Mouse (Mus musculus): ENCODE measurements around the gene Sorbs1. TPM values are rescaled to one million over a fixed set of nuclear protein-coding genes. Genes with fewer than 3 reads are reported as not detected.

The Sorbs1 gene
- polyA plus RNA-seq, 1 experiment: 38.8 TPM

- Histone ChIP-seq H3K79me2 (ENCODE audit: control insufficient read depth, insufficient read depth) (peaks cover 25% of the 10 kb centered on the region), H3K36me3 (ENCODE audit: control insufficient read depth, insufficient read depth) (no peaks in the 10 kb centered on the region), H3K4me2 (ENCODE audit: low read depth) (no peak overlapping the region), H3K4me3 (no peak overlapping the region), H3K27me3 (ENCODE audit: control insufficient read depth, insufficient read depth, insufficient read length) (no peaks in the 10 kb centered on the region), H3ac (ENCODE audit: control insufficient read depth, insufficient read length) (no peak overlapping the region)
- TF ChIP-seq USF1 (IDR thresholded peaks at IDR 0.05; ENCODE audit: low read depth): no peak
These were observed 54.2 kb downstream of the Sorbs1 start for GRCm38 (mm10) chr19:40459338-40459737.

- TF ChIP-seq POLR2A (IDR thresholded peaks at IDR 0.05; ENCODE audit: insufficient read length, low read depth) (no peak), MYOG (IDR thresholded peaks at IDR 0.05; ENCODE audit: control insufficient read depth in 1 of 3, insufficient read depth in 1 of 3, insufficient read length in 2 of 3, low read depth in 2 of 3) (no peak), REST (IDR thresholded peaks at IDR 0.05; ENCODE audit: insufficient read depth, insufficient read length) (no peak), TCF12 (IDR thresholded peaks at IDR 0.05; ENCODE audit: insufficient read depth, poor library complexity, severe bottlenecking) (no peak), POLR2AphosphoS2 (IDR thresholded peaks at IDR 0.05; ENCODE audit: insufficient read length, low read depth) (no peak), CEBPB (IDR thresholded peaks at IDR 0.05; ENCODE audit: insufficient read depth, poor library complexity, severe bottlenecking) (no peak), MYOD1 (IDR thresholded peaks at IDR 0.05; ENCODE audit: control insufficient read depth in 1 of 3, insufficient read length in 2 of 3, low read depth in 2 of 3) (no peak), USF1 (IDR thresholded peaks at IDR 0.05; ENCODE audit: low read depth) (no peak), MAX (IDR thresholded peaks at IDR 0.05; ENCODE audit: low read depth) (no peak), E2F4 (IDR thresholded peaks at IDR 0.05; ENCODE audit: insufficient read depth) (no peak), SRF (IDR thresholded peaks at IDR 0.05; ENCODE audit: control insufficient read depth, insufficient read length, low read depth) (no peak), TCF3 (IDR thresholded peaks at IDR 0.05; ENCODE audit: insufficient read length, low read depth) (no peak)
- Histone ChIP-seq H3ac (ENCODE audit: control insufficient read depth, insufficient read length) (no peak overlapping the region), H3K27me3 (ENCODE audit: control insufficient read depth, insufficient read depth, insufficient read length) (no peaks in the 10 kb centered on the region)
These were observed 54.8 kb downstream of the Sorbs1 start for GRCm38 (mm10) chr19:40458806-40459205.

GRCm38 (mm10) chr19:40455248-40455647 is 58.3 kb downstream of the Sorbs1 start:
- no peak for TF ChIP-seq TCF12 (IDR thresholded peaks at IDR 0.05; ENCODE audit: insufficient read depth, poor library complexity, severe bottlenecking)
- TF ChIP-seq MYOG (IDR thresholded peaks at IDR 0.05; ENCODE audit: control insufficient read depth in 1 of 3, insufficient read depth in 1 of 3, insufficient read length in 2 of 3, low read depth in 2 of 3): no peak
- no peak for TF ChIP-seq POLR2A (IDR thresholded peaks at IDR 0.05; ENCODE audit: insufficient read length, low read depth)
- no peak for TF ChIP-seq E2F4 (IDR thresholded peaks at IDR 0.05; ENCODE audit: insufficient read depth)
- no peak for TF ChIP-seq MAX (IDR thresholded peaks at IDR 0.05; ENCODE audit: low read depth)
- no peak for TF ChIP-seq REST (IDR thresholded peaks at IDR 0.05; ENCODE audit: insufficient read depth, insufficient read length)
- TF ChIP-seq CEBPB (IDR thresholded peaks at IDR 0.05; ENCODE audit: insufficient read depth, poor library complexity, severe bottlenecking): no peak
- no peak for TF ChIP-seq USF1 (IDR thresholded peaks at IDR 0.05; ENCODE audit: low read depth)
- TF ChIP-seq POLR2AphosphoS2 (IDR thresholded peaks at IDR 0.05; ENCODE audit: insufficient read length, low read depth): no peak
- no peak for TF ChIP-seq MYOD1 (IDR thresholded peaks at IDR 0.05; ENCODE audit: control insufficient read depth in 1 of 3, insufficient read length in 2 of 3, low read depth in 2 of 3)
- TF ChIP-seq TCF3 (IDR thresholded peaks at IDR 0.05; ENCODE audit: insufficient read length, low read depth): no peak
- TF ChIP-seq SRF (IDR thresholded peaks at IDR 0.05; ENCODE audit: control insufficient read depth, insufficient read length, low read depth): no peak
- peaks cover 10% of the 10 kb centered on the region for H3K79me2 ChIP-seq (ENCODE audit: control insufficient read depth, insufficient read depth)
- H3K4me2 ChIP-seq (ENCODE audit: low read depth): no peak overlapping the region
- no peak overlapping the region for H3ac ChIP-seq (ENCODE audit: control insufficient read depth, insufficient read length)
- H3K27me3 ChIP-seq (ENCODE audit: control insufficient read depth, insufficient read depth, insufficient read length): no peaks in the 10 kb centered on the region
- H3K4me3 ChIP-seq: no peak overlapping the region
- no peaks in the 10 kb centered on the region for H3K36me3 ChIP-seq (ENCODE audit: control insufficient read depth, insufficient read depth)

More at GRCm38 (mm10) chr19:40458806-40459205, 54.8 kb downstream of the Sorbs1 start:
- no peaks in the 10 kb centered on the region for H3K36me3 ChIP-seq (ENCODE audit: control insufficient read depth, insufficient read depth)
- H3K4me3 ChIP-seq: no peak overlapping the region
- no peak overlapping the region for H3K4me2 ChIP-seq (ENCODE audit: low read depth)
- H3K79me2 ChIP-seq (ENCODE audit: control insufficient read depth, insufficient read depth): peaks cover 22% of the 10 kb centered on the region

GRCm38 (mm10) chr19:40454096-40454495 is 59.5 kb downstream of the Sorbs1 start:
- Histone ChIP-seq H3K36me3 (ENCODE audit: control insufficient read depth, insufficient read depth) (no peaks in the 10 kb centered on the region), H3K4me2 (ENCODE audit: low read depth) (no peak overlapping the region), H3K79me2 (ENCODE audit: control insufficient read depth, insufficient read depth) (peaks cover 8% of the 10 kb centered on the region), H3ac (ENCODE audit: control insufficient read depth, insufficient read length) (no peak overlapping the region), H3K27me3 (ENCODE audit: control insufficient read depth, insufficient read depth, insufficient read length) (no peaks in the 10 kb centered on the region), H3K4me3 (no peak overlapping the region)
- TF ChIP-seq MAX (IDR thresholded peaks at IDR 0.05; ENCODE audit: low read depth) (no peak), TCF12 (IDR thresholded peaks at IDR 0.05; ENCODE audit: insufficient read depth, poor library complexity, severe bottlenecking) (no peak), REST (IDR thresholded peaks at IDR 0.05; ENCODE audit: insufficient read depth, insufficient read length) (no peak), TCF3 (IDR thresholded peaks at IDR 0.05; ENCODE audit: insufficient read length, low read depth) (no peak), POLR2AphosphoS2 (IDR thresholded peaks at IDR 0.05; ENCODE audit: insufficient read length, low read depth) (no peak), MYOG (IDR thresholded peaks at IDR 0.05; ENCODE audit: control insufficient read depth in 1 of 3, insufficient read depth in 1 of 3, insufficient read length in 2 of 3, low read depth in 2 of 3) (no peak), USF1 (IDR thresholded peaks at IDR 0.05; ENCODE audit: low read depth) (no peak), SRF (IDR thresholded peaks at IDR 0.05; ENCODE audit: control insufficient read depth, insufficient read length, low read depth) (no peak), MYOD1 (IDR thresholded peaks at IDR 0.05; ENCODE audit: control insufficient read depth in 1 of 3, insufficient read length in 2 of 3, low read depth in 2 of 3) (no peak), E2F4 (IDR thresholded peaks at IDR 0.05; ENCODE audit: insufficient read depth) (no peak), CEBPB (IDR thresholded peaks at IDR 0.05; ENCODE audit: insufficient read depth, poor library complexity, severe bottlenecking) (no peak), POLR2A (IDR thresholded peaks at IDR 0.05; ENCODE audit: insufficient read length, low read depth) (no peak)

- Histone ChIP-seq H3K36me3 (ENCODE audit: control insufficient read depth, insufficient read depth) (no peaks in the 10 kb centered on the region), H3K4me3 (no peak overlapping the region), H3K27me3 (ENCODE audit: control insufficient read depth, insufficient read depth, insufficient read length) (no peaks in the 10 kb centered on the region), H3K4me2 (ENCODE audit: low read depth) (no peak overlapping the region), H3ac (ENCODE audit: control insufficient read depth, insufficient read length) (no peak overlapping the region), H3K79me2 (ENCODE audit: control insufficient read depth, insufficient read depth) (peaks cover 5% of the 10 kb centered on the region)
- TF ChIP-seq TCF12 (IDR thresholded peaks at IDR 0.05; ENCODE audit: insufficient read depth, poor library complexity, severe bottlenecking) (no peak), POLR2A (IDR thresholded peaks at IDR 0.05; ENCODE audit: insufficient read length, low read depth) (no peak), MYOD1 (IDR thresholded peaks at IDR 0.05; ENCODE audit: control insufficient read depth in 1 of 3, insufficient read length in 2 of 3, low read depth in 2 of 3) (no peak), USF1 (IDR thresholded peaks at IDR 0.05; ENCODE audit: low read depth) (no peak)
These were observed 61.4 kb downstream of the Sorbs1 start for GRCm38 (mm10) chr19:40452201-40452600.

Measured in myocyte (in vitro differentiated cells).